Mouse (Mus musculus) hindbrain, embryonic 15.5 days (tissue): ENCODE measurements around the gene Zfp217. TPM values are rescaled to one million over a fixed set of nuclear protein-coding genes. Genes with fewer than 3 reads are reported as not detected.

ENCODE experiments used
- ATAC-seq: fragments of 200-750 bp; cut with Nextera tagmentation; 2 replicates; pipeline ENCODE4 v1.8.0; 2017; ENCODE audit warnings: low read depth, moderate number of reproducible peaks, moderate TSS enrichment; ENCODE audit not compliant: low FRiP score
- H3K27ac ChIP-seq: fragments of 300-500 bp; sonication (generic); replicated peaks from 2 replicates; pipeline ENCODE4 v1.5.1; 2015; ENCODE audit warnings: mild to moderate bottlenecking, inconsistent platforms
- H3K27me3 ChIP-seq: fragments of 300-500 bp; sonication (generic); 2 replicates; pipeline ENCODE4 v1.6.1; 2015; ENCODE audit warnings: control low read depth, inconsistent platforms
- H3K36me3 ChIP-seq: fragments of 300-500 bp; sonication (generic); 2 replicates; pipeline ENCODE4 v1.6.1; 2015; ENCODE audit warnings: control low read depth, inconsistent platforms
- H3K4me1 ChIP-seq: fragments of 300-500 bp; sonication (generic); replicated peaks from 2 replicates; pipeline ENCODE4 v1.6.1; 2015; ENCODE audit warnings: control low read depth, inconsistent platforms
- H3K4me2 ChIP-seq: fragments of 300-500 bp; sonication (generic); 2 replicates; pipeline ENCODE4 v1.6.1; 2015; ENCODE audit warnings: moderate library complexity, mild to moderate bottlenecking, inconsistent platforms
- H3K4me3 ChIP-seq: fragments of 300-500 bp; sonication (generic); 2 replicates; pipeline ENCODE4 v1.5.1; 2015; ENCODE audit warnings: mild to moderate bottlenecking, inconsistent platforms
- H3K9ac ChIP-seq: fragments of 300-500 bp; sonication (generic); 2 replicates; pipeline ENCODE4 v1.6.1; 2015; ENCODE audit warnings: inconsistent platforms
- H3K9me3 ChIP-seq: fragments of 300-500 bp; sonication (generic); 2 replicates; pipeline ENCODE4 v1.6.1; 2016; ENCODE audit warnings: control low read depth, inconsistent platforms
- WGBS: fragments of 180-500 bp; shearing (Covaris S2); methylation state at CpG from one replicate; pipeline ENCODE4 v1.1.7; 2015; 5-methylcytosine and 5-hydroxymethylcytosine counted together
- polyA plus RNA-seq: library from polyadenylated mRNA; unstranded; fragments of >200 nt; fragmentation: Nextera tagmentation; extraction: Ambion mirVana; gene quantifications from 2 replicates; pipeline ENCODE4 v1.2.1, GENCODE M21; 2015

Gene Zfp217
- 1.7 and 1.9 TPM in 2 replicates for polyA plus RNA-seq

DNA sequence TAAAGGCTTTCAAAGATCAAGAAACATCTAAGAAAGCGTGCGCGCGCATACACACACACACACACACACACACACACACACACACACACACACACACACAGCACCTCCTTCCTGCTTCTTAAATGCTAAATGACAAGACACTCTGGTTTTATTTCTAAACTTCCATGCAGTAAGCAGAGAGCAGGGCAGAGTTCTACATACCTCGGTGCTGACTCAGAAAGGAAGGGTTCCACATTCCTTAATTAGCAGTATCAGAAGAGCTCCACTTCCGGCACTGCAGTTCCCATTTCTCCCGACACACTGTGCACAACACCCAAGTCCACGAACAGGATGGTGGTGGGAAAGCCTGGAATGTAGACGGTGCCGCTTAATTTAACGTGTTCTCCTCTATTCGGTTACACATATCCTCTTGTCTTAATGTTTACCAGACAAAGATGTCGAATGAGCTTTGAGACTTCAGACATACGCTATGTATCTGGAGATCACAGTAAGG, at the start of gene Zfp217:
Gene Zfp217 (minus strand): TSS at position 443 of the 493 bp plus-strand sequence.
- ATAC-seq: no peak
- no peaks in the 10 kb centered on the region for H3K4me1 ChIP-seq
- no peak within 1 kb of the TSS for H3K27ac ChIP-seq
- no peaks in the 10 kb centered on the region for H3K9me3 ChIP-seq
- no peak within 1 kb of the TSS for H3K4me3 ChIP-seq
- 79% methylated on average over 14 of the region's 14 CpGs for WGBS
- H3K27me3 ChIP-seq: no peaks in the 10 kb centered on the region
- no peak within 1 kb of the TSS for H3K9ac ChIP-seq
- H3K36me3 ChIP-seq: no peaks in the 10 kb centered on the region
- 0 out of 2 replicates have a peak within 1 kb of the TSS, but pooled peaks have one; percentile 6 for H3K4me2 ChIP-seq

GRCm38 (mm10) chr2:170195542-170196089, 47.7 kb upstream of the Zfp217 start:
- H3K9me3 ChIP-seq: no peaks in the 10 kb centered on the region
- 75% methylated on average over 13 of the region's 13 CpGs for WGBS
- no peaks in the 10 kb centered on the region for H3K27me3 ChIP-seq
- no peak for ATAC-seq
- no peak overlapping the region for H3K9ac ChIP-seq
- H3K4me2 ChIP-seq: no peak overlapping the region
- H3K4me3 ChIP-seq: no peak overlapping the region
- H3K4me1 ChIP-seq: peaks cover 16% of the 10 kb centered on the region
- H3K36me3 ChIP-seq: no peaks in the 10 kb centered on the region
- H3K27ac ChIP-seq: no peak overlapping the region

GRCm38 (mm10) chr2:170194845-170195244, 46.9 kb upstream of the Zfp217 start:
- no peaks in the 10 kb centered on the region for H3K36me3 ChIP-seq
- peaks cover 16% of the 10 kb centered on the region for H3K4me1 ChIP-seq
- H3K4me3 ChIP-seq: no peak overlapping the region
- H3K9ac ChIP-seq: no peak overlapping the region
- no peaks in the 10 kb centered on the region for H3K27me3 ChIP-seq
- no peak overlapping the region for H3K4me2 ChIP-seq
- WGBS: 97% methylated on average over 12 of the region's 12 CpGs
- H3K27ac ChIP-seq: no peak overlapping the region
- no peak for ATAC-seq
- no peaks in the 10 kb centered on the region for H3K9me3 ChIP-seq

GRCm38 (mm10) chr2:170193850-170194249, 45.9 kb upstream of the Zfp217 start:
- H3K4me1 ChIP-seq: peaks cover 16% of the 10 kb centered on the region
- H3K36me3 ChIP-seq: no peaks in the 10 kb centered on the region
- peak overlapping the region; percentile 47 for H3K4me2 ChIP-seq
- H3K9me3 ChIP-seq: no peaks in the 10 kb centered on the region
- peak overlapping the region; percentile 14; the same call in 1 of the 2 replicates for H3K4me3 ChIP-seq
- no peaks in the 10 kb centered on the region for H3K27me3 ChIP-seq
- no peak; the same call in 1 of the 2 replicates for ATAC-seq
- H3K27ac ChIP-seq: peak overlapping the region; percentile 71
- H3K9ac ChIP-seq: 0 out of 2 replicates have a peak overlapping the region, but pooled peaks have one; percentile 6
- 18% methylated on average over 6 of the region's 6 CpGs for WGBS

DNA sequence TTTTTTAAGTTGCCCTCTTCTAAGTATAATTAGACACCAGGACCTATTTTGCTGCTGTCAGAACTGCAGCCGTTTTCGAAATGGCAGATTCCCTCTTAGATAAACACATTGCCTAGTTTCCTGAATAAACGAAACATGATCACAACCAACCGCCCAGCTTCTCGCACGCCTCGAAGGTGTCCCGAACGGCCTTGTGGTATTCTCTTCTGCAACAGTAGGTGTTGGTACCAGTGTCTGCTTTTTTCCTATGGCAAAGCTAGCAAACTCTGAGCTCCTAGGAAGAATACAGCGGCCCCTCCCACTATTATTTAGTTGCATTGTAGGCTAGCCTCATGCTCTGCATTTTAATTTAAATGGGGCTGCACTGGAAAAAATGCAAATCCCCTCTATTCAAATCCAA, 45.3 kb upstream of the Zfp217 start:
- peak overlapping the region; percentile 47 for H3K4me2 ChIP-seq
- H3K4me1 ChIP-seq: peaks cover 16% of the 10 kb centered on the region
- under 1% methylated on average over 10 of the region's 10 CpGs for whole genome bisulfite sequencing
- peak overlapping the region; percentile 14 for H3K4me3 ChIP-seq
- no peaks in the 10 kb centered on the region for H3K36me3 ChIP-seq
- no peaks in the 10 kb centered on the region for H3K27me3 ChIP-seq
- H3K9me3 ChIP-seq: no peaks in the 10 kb centered on the region
- peak overlapping the region; percentile 71 for H3K27ac ChIP-seq
- H3K9ac ChIP-seq: 0 out of 2 replicates have a peak overlapping the region, but pooled peaks have one; percentile 2
- ATAC-seq: peak; percentile 59; the same call in 1 of the 2 replicates

DNA sequence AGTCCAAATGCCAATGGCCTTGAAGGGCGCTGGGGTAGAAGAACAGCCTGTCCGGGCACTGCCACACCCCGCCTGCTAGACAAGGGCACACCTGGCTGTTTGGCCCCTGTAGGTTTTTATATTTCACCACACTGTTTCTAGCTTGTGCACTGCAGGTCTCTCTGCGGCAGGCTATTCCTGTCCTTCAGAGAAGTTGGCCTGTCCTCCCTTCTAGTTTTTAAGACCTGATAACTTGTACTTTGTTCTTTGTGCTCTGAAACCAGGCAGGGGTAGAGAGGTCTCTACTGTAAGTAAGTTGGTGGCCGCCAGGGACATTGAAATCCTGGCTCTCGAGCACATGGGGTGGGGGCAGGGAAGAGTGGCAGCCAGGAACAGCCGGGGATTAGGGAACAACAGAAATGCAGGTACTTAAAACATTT, 44.8 kb upstream of the Zfp217 start:
- H3K27me3 ChIP-seq: no peaks in the 10 kb centered on the region
- peak overlapping the region; percentile 71 for H3K27ac ChIP-seq
- 0 out of 2 replicates have a peak overlapping the region, but pooled peaks have one; percentile 2 for H3K9ac ChIP-seq
- H3K4me2 ChIP-seq: peak overlapping the region; percentile 47
- H3K4me3 ChIP-seq: 0 out of 2 replicates have a peak overlapping the region, but pooled peaks have one; percentile 14
- no peaks in the 10 kb centered on the region for H3K36me3 ChIP-seq
- 0 out of 2 replicates have a peak, but pooled peaks have one; percentile 60 for ATAC-seq
- H3K4me1 ChIP-seq: peaks cover 16% of the 10 kb centered on the region
- 28% methylated on average over 7 of the region's 7 CpGs for WGBS
- no peaks in the 10 kb centered on the region for H3K9me3 ChIP-seq

DNA sequence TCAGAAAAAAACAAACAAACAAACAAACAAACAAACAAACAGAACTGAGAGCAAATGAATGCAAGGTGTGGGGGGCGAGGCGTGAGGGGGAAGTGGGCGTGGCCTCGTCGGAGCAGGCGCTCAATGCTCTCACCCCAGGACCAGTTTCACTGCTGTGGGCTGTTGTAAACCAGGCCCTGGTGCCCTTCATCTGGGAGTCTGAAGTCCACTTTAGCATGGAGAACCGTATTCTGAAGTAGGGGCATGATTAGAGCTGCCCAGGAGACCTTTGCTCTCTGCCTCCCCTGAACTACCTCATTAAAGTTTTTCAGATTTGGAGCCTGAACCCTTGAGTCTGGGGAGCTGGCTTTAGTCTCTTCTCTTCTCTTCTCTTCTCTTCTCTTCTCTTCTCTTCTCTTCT, 40.8 kb upstream of the Zfp217 start:
- Histone ChIP-seq H3K9ac (no peak overlapping the region), H3K27me3 (no peaks in the 10 kb centered on the region), H3K36me3 (no peaks in the 10 kb centered on the region), H3K4me2 (no peak overlapping the region), H3K4me1 (peaks cover 16% of the 10 kb centered on the region), H3K4me3 (no peak overlapping the region), H3K9me3 (no peaks in the 10 kb centered on the region), H3K27ac (no peak overlapping the region)
- 93% methylated on average over 7 of the region's 7 CpGs for WGBS
- ATAC-seq: no peak

DNA sequence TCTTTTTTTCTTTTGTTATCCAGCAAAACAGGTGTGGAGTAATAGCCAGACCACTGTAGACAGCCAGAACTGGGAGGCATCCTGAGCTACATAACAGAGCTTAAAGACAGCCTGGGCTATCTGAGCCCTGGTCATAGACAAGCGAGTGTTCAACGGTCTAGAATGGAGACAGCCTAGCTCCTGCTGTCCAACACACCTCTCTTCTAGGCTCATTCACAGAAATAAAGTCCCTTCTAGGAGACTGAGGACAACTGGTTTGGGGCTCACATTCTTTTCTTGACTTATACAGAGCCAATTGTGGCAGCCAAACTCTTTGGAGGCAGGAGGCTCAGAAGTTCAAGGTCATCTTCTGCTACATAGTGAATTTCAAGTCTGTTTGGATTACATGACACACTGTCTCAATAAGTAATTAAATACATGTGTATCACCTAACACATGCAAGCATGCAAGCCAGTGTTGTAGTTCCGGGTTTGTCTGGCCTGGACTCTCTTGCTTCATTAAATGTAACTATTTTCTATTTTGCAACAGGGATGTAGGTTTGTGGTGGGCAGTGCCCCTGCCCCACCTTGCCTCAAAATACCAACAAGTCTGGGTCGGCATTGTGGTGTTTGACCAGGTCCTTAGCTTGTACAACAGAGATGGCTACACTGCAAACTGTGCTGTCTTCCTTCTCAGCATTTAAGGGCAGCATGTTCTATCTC, 37.4 kb upstream of the Zfp217 start:
- Histone ChIP-seq H3K9me3 (no peaks in the 10 kb centered on the region), H3K4me3 (peak overlapping the region; percentile 47; the same call in 1 of the 2 replicates), H3K36me3 (no peaks in the 10 kb centered on the region), H3K4me2 (peak overlapping the region; percentile 76), H3K9ac (peak overlapping the region; percentile 47; the same call in 1 of the 2 replicates), H3K27me3 (no peaks in the 10 kb centered on the region), H3K4me1 (0 out of 2 replicates have a peak, but pooled peaks cover 4% of the 10 kb centered on the region), H3K27ac (peak overlapping the region; percentile 46; the same call in 1 of the 2 replicates)
- no peak for ATAC-seq
- 78% methylated on average over 4 of the region's 4 CpGs for WGBS

DNA sequence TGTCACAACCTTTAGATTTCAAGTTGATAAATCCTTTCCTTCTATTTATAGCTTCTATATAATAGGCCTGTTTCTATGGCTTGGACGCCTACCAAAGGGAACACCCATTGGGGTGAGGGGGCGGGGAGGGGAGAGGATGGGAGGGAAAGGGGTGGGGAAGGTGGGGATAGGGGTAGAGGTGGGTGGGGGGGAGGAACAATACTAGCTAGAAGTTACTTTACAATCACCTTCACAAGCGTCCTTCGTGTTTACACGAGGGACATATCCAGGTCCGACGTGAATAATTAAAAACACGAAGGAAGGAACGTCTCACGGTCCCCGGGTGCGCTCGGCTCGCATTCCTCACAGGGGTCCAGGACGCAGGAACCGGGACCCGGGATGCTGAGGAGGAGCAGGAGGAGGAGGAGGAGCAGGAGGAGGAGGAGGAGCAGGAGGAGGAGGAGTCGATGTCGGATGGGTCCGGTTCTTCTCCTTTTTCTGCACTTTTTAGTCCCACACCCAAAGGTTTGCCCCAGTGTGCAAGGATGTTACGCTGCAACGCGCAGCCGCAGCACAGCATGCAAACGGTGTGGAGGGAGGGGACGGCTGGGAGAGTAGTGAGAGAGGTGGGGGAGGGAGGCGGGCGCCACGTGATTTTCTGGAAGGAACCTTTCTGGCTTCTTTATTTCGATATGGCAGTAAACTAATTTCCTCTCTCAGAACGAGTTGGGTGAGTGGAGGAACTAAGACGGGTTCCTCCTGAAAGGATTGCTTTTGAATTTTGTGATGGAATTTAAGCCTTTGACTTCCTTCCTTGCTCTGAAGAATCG, 36.5 kb upstream of the Zfp217 start:
- no peaks in the 10 kb centered on the region for H3K36me3 ChIP-seq
- no peaks in the 10 kb centered on the region for H3K9me3 ChIP-seq
- peak overlapping the region; percentile 47 for H3K9ac ChIP-seq
- peak overlapping the region; percentile 47 for H3K4me3 ChIP-seq
- WGBS: under 1% methylated on average over 33 of the region's 33 CpGs
- peak; percentile 86 for ATAC-seq
- no peaks in the 10 kb centered on the region for H3K27me3 ChIP-seq
- H3K4me1 ChIP-seq: 0 out of 2 replicates have a peak, but pooled peaks cover 4% of the 10 kb centered on the region
- peak overlapping the region; percentile 76 for H3K4me2 ChIP-seq
- H3K27ac ChIP-seq: peak overlapping the region; percentile 46

- Histone ChIP-seq H3K4me3 (peak overlapping the region; percentile 47), H3K36me3 (no peaks in the 10 kb centered on the region), H3K4me1 (0 out of 2 replicates have a peak, but pooled peaks cover 4% of the 10 kb centered on the region), H3K9me3 (no peaks in the 10 kb centered on the region), H3K27me3 (no peaks in the 10 kb centered on the region), H3K27ac (no peak overlapping the region), H3K4me2 (peak overlapping the region; percentile 76), H3K9ac (no peak overlapping the region)
- no peak for ATAC-seq
- WGBS: 65% methylated on average over 4 of the region's 4 CpGs
These were observed 35.9 kb upstream of the Zfp217 start for GRCm38 (mm10) chr2:170183851-170184174.

DNA sequence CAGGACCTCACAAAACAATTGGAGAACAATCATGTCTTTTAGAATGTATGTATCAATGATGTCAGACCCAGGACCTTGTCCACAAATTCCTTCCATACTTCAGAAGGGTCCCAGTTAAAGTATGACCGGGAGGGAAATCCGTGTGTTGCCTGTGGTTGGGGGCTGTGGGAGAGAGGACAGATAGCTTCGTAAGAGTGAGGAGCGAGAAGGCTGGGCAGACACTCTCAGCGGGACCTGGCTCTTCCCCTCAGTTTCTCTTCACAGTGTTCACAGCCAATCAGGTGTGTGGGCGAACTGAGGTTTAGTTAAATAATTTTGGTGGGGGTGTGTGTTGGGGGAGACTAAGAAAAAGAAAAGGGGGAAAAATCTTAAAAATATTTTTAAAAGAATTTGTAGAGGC, 34.0 kb upstream of the Zfp217 start:
- Histone ChIP-seq H3K4me2 (no peak overlapping the region), H3K4me1 (peaks cover 4% of the 10 kb centered on the region; the same call in 1 of the 2 replicates), H3K9me3 (no peaks in the 10 kb centered on the region), H3K4me3 (no peak overlapping the region), H3K27me3 (no peaks in the 10 kb centered on the region), H3K27ac (no peak overlapping the region), H3K9ac (no peak overlapping the region), H3K36me3 (no peaks in the 10 kb centered on the region)
- WGBS: 73% methylated on average over 6 of the region's 6 CpGs
- no peak for ATAC-seq
